Mouse (Mus musculus) erythroid progenitor cell, adult 5-6 weeks (primary cell): ENCODE measurements around the gene 1110002E22Rik. TPM values are rescaled to one million over a fixed set of nuclear protein-coding genes. Genes with fewer than 3 reads are reported as not detected.

Source experiments
- ATAC-seq: replicated peaks from 2 replicates; pipeline ENCODE4 v1.8.0; 2016; ENCODE audit warnings: moderate number of reproducible peaks, mild to moderate bottlenecking, moderate TSS enrichment, inconsistent platforms; ENCODE audit not compliant: poor library complexity, low FRiP score, severe bottlenecking
- total RNA-seq, 2 experiments: library from RNA; stranded (forward) in 1 of 2; stranded (reverse) in 1 of 2; fragments of 150-400 nt in 1 of 2; fragments of 186-747, 209-891 nt in 1 of 2; gene quantifications; 2 replicates each; pipeline versions ENCODE4 v1.2.3 to v1.2.4; 2015 to 2017; ENCODE audit warnings: low replicate concordance in 2 of 2

The 1110002E22Rik gene
- total RNA-seq, 2 experiments from 2014 or later = not detected

DNA sequence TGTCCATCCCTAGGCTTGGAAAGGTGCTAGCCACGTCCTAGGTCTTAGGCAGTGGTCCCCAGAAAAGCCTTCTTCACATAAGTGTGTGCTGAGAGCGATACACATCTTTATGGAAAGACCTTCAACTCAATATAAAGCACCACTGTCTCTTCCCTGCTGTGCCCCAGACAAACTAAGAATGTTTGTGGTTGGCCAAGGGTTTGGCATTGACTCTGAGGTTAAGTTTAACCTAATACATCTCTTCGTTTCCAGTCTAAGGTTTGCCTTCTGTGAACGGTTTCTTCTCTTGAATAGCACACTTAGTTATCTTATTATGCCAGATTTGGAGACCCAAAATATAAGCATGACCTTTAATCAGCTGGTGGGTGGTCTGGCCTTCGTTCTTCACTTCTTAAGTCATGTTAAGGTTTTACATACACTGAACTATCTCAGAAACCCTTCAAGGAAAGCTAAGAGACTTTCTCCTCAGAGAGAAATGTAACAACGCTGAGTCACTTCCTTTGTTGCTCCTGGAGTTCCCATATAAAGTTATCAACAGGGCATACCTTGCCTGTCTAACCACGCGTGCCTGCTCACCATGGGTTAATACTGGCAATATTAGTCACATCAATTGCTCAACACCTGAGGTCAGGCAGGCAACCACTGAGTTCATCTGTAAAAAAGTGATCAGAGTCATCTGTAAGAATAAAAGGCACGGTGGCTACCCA lies 3.5 kb upstream of the 1110002E22Rik start:
- no peak for ATAC-seq

DNA sequence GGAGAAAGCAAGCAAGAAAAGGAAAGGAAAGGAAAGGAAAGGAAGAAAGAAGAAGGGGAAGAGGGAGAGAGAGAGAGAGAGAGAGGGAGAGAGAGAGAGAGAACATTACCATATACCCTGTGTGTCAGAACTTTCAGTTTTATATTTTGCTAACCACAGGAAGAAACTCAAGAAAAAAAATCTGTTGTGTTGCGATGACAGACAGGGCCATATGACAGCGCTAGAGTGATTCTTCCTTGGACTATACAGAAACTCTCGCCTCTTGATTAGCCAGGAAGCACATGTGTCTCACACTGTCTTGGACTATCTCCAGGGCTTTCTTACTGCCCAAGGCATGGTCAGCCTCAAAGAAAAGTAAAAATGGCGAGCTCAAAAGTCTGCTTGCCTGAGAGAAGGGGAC lies 2.2 kb upstream of the 1110002E22Rik start:
- ATAC-seq = no peak

- no peak for ATAC-seq
Observed at GRCm38 (mm10) chr3:138063731-138064329, 1.0 kb upstream of the 1110002E22Rik start.

GRCm38 (mm10) chr3:138065930-138066329 lies 1.1 kb downstream of the 1110002E22Rik start:
- no peak for ATAC-seq

- no peak for ATAC-seq
Observed at GRCm38 (mm10) chr3:138066348-138066856, 1.6 kb downstream of the 1110002E22Rik start.

GRCm38 (mm10) chr3:138067288-138067687 lies 2.4 kb downstream of the 1110002E22Rik start, which contains the start of gene Gm5105:
TSS of gene Gm5105 (minus strand) at chr3:138067388.
- ATAC-seq = no peak

- no peak for ATAC-seq
Observed at GRCm38 (mm10) chr3:138068103-138068502, 3.3 kb downstream of the 1110002E22Rik start.

DNA sequence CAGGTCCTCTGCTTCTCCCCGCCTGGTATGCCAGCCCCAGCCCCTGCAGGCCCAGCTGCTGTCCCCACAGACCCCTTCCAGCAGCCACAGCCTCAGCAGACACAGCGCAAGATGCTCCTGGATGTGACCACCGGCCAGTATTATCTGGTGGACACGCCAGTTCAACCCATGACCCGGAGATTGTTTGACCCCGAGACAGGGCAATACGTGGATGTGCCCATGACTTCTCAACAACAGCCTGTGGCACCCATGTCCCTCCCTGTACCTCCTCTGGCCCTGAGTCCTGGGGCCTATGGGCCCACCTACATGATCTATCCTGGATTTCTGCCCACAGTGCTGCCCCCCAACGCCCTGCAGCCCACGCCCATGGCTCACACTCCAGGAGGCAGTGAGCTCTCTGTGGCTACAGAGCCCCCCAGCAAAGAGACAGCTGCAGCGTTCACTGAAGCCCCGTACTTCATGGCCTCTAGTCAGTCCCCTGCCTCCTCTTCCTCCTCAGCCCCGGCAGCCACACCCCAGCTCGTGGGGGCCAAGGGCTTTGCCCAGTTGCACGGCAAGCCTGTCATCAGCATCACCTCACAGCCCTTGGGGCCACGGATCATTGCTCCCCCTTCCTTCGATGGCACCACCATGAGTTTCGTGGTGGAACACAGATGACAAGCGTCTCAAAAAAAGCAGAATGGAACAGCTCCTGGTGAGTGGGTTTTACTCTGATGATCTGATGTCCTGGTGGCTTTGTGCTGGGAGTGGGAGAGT lies 5.1 kb downstream of the 1110002E22Rik start:
- no peak for ATAC-seq

- no peak for ATAC-seq
Observed at GRCm38 (mm10) chr3:138071004-138071403, 6.2 kb downstream of the 1110002E22Rik start.

- ATAC-seq = no peak
Observed at GRCm38 (mm10) chr3:138071476-138072073, 6.7 kb downstream of the 1110002E22Rik start.

GRCm38 (mm10) chr3:138074214-138074613 lies 9.4 kb downstream of the 1110002E22Rik start:
- no peak for ATAC-seq

DNA sequence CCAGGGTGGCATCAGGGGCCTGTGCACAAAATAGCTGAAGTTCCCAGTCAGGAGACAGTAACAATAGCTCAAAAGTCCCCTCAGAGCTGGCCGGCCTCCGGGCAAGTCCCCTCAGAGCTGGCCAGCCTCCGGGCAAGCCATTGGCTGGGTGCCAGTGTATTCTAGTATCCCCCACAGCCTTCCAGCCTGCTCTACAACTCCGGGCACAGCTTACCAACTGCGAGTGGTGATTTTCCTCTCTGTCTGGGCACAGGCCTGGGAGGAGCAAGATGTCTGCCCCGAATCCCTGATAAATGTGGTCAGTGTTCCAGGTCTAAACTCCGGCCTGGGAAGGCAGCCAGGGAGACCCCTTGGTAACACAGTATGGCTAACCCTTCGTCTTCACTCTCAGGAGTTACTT lies 10.4 kb downstream of the 1110002E22Rik start:
- no peak for ATAC-seq

DNA sequence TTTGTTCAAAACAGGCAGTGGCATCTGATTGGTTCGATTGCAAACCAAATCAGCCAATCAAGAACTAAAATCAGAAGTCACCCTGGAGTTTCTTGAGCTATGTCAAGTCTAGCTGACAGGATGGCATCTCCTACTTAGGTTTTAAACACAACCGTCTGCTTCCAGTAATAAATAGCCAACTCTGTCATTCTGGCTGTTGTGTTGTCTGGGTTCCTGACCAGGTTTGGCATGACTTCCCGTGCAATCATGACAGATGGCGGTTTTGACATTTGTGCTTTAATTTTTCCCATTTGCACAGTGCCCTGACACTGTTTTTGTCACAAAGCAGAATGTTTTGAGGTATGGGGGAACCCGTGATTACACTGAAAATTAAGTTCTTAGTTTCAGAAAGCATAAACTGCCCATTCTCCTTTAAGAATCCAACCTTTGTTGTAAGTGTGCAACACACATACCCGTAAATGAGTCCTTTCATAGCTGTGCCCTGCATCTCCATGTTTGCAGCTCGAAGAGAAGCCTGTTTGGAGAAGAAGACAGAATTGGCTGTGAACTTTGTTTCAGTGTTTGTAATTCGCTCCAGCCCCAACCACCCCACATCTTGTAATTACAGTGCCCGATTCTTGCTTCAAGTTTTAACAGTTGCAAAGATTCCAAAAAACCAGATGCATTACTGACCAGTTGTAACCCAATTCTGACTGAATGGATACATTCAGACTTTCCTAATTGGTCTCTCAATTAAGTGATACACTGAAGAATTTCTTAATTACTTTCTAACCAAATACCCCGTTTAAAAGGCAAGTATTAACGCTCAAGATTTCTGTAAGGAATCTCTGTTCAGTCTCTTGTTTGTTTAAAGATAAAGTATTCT lies 12.9 kb downstream of the 1110002E22Rik start:
- no peak for ATAC-seq

DNA sequence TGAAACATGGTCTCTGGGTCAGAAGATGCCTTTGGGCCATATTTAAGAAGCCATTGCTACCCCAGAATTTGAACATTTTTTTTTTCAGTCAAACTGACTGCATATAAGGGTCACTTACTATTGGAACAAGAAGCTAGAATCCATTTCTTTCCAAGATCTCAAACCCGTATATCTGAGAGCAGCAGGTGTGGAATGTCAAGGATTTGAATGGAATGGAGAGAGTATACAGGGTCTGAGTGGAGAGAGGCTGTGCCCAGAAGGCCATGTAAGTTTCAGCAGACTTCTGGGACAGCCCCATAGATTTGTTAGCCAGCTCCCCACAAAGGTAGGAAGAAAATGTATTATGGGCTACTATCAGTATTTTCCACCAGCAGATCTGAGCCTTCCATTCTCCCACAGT lies 13.8 kb downstream of the 1110002E22Rik start:
- no peak for ATAC-seq

- ATAC-seq = no peak
Observed at GRCm38 (mm10) chr3:138083073-138083637, 18.3 kb downstream of the 1110002E22Rik start.

DNA sequence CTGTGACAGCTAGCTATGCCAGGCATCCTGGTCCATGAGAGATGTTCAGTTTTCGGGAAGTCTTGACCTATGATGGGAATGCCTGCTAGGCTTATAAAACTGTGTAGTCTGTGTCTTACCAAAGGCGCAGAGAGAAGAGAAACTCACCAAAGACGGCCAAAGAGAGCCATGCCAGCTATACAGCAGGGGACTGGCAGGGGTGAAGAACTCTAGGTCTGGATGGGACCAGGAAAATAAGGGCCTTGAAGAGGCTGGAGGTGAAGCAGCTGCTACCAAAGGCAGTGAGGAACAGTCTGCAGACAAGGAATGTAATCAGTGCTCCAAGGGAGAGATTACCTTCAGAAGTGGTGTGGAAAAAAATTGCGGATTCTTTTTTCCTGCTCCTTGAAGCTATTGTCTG lies 19.0 kb downstream of the 1110002E22Rik start:
- no peak for ATAC-seq

- ATAC-seq = no peak
Observed at GRCm38 (mm10) chr3:138095301-138095700, 30.4 kb downstream of the 1110002E22Rik start.

DNA sequence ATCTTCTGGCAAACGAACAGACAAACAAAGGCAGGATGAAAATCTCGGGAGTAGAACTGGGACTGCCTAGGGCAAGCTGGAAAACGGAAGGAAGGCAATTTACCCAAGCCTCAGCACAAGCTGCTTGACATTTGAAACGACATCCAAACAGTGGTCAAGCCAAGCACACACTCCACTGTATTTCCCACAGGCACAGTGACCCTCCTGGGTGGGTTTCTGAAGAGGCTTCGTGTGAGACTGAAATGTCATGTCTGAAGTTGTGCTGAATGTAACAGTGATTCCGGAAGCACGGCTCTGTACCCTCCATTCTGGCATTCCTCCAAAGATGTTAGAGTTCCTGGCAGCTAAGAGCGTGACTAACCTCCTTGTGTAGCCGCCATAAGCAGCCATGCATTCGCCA lies 30.9 kb downstream of the 1110002E22Rik start:
- ATAC-seq = no peak
